Mouse (Mus musculus) naive thymus-derived CD4-positive, alpha-beta T cell, adult 2 months (primary cell): ENCODE results near the gene Efna5.

ENCODE experiments used
- DNase-seq: peaks from one replicate; pipeline ENCODE4 v3.0.0-alpha.2; 2011; ENCODE audit warnings: low read depth

The Efna5 gene

GRCm38 (mm10) chr17:62788783-62789182 lies 92.3 kb downstream of the Efna5 start:
- no peak for DNase-seq

- DNase-seq: no peak
These were observed 93.3 kb downstream of the Efna5 start for GRCm38 (mm10) chr17:62787855-62788254.

- DNase-seq: no peak
These were observed 94.6 kb downstream of the Efna5 start for GRCm38 (mm10) chr17:62786602-62786907.

- DNase-seq: no peak
These were observed 95.1 kb downstream of the Efna5 start for GRCm38 (mm10) chr17:62785781-62786601.

GRCm38 (mm10) chr17:62784274-62785171 lies 96.6 kb downstream of the Efna5 start:
- DNase-seq: no peak

- DNase-seq: peak; percentile 84
These were observed 97.4 kb downstream of the Efna5 start for GRCm38 (mm10) chr17:62783524-62784273.

- peak; percentile 10 for DNase-seq
These were observed 98.2 kb downstream of the Efna5 start for GRCm38 (mm10) chr17:62782826-62783404.

- DNase-seq: peak; percentile 52
These were observed 100.0 kb downstream of the Efna5 start for GRCm38 (mm10) chr17:62781120-62781519.

GRCm38 (mm10) chr17:62777858-62778564 lies 103.1 kb downstream of the Efna5 start:
- no peak for DNase-seq

GRCm38 (mm10) chr17:62776710-62777109 lies 104.4 kb downstream of the Efna5 start:
- no peak for DNase-seq

GRCm38 (mm10) chr17:62775976-62776375 lies 105.1 kb downstream of the Efna5 start:
- no peak for DNase-seq

- no peak for DNase-seq
These were observed 105.7 kb downstream of the Efna5 start for GRCm38 (mm10) chr17:62775401-62775800.

- DNase-seq: no peak
These were observed 106.4 kb downstream of the Efna5 start for GRCm38 (mm10) chr17:62774749-62775148.

GRCm38 (mm10) chr17:62766705-62767104 lies 114.4 kb downstream of the Efna5 start:
- DNase-seq: no peak

GRCm38 (mm10) chr17:62765165-62765564 lies 116.0 kb downstream of the Efna5 start:
- no peak for DNase-seq

GRCm38 (mm10) chr17:62756951-62757350 lies 124.2 kb downstream of the Efna5 start:
- DNase-seq: no peak

- DNase-seq: no peak
These were observed 125.5 kb downstream of the Efna5 start for GRCm38 (mm10) chr17:62755635-62756034.

- DNase-seq: no peak
These were observed 126.5 kb downstream of the Efna5 start for GRCm38 (mm10) chr17:62754638-62755037.

GRCm38 (mm10) chr17:62752381-62752889 lies 128.7 kb downstream of the Efna5 start:
- DNase-seq: no peak

GRCm38 (mm10) chr17:62750647-62751046 lies 130.5 kb downstream of the Efna5 start:
- DNase-seq: no peak
